Mouse (Mus musculus) megakaryocyte-erythroid progenitor cell, adult 5-6 weeks (primary cell): ENCODE data around the gene Rnf115. TPM values are rescaled to one million over a fixed set of nuclear protein-coding genes. Genes with fewer than 3 reads are reported as not detected.

Experiments used
- ATAC-seq: replicated peaks from 2 replicates; pipeline ENCODE4 v1.8.0; 2016; ENCODE audit warnings: mild to moderate bottlenecking, inconsistent platforms; ENCODE audit not compliant: severe bottlenecking, poor library complexity, low FRiP score, low TSS enrichment
- total RNA-seq, 2 experiments: library from RNA; stranded (forward) in 1 of 2; stranded (reverse) in 1 of 2; fragments of 200-1000, 215-1000 nt in 1 of 2; fragments of >200 nt in 1 of 2; fragmentation: Nextera tagmentation in 1 of 2; gene quantifications; 2 replicates each; pipeline ENCODE4 v1.2.3; 2014 to 2017

Gene Rnf115
- total RNA-seq, 2 experiments from 2014 or later: 40.0 to 51.7 TPM

- no peak for ATAC-seq
Observed at GRCm38 (mm10) chr3:96757691-96758090, 30.2 kb downstream of the Rnf115 start.

- ATAC-seq: 0 out of 2 replicates have a peak, but pooled peaks have one; percentile 71
Observed at GRCm38 (mm10) chr3:96759695-96760094, 32.2 kb downstream of the Rnf115 start.

GRCm38 (mm10) chr3:96764528-96764927, 37.1 kb downstream of the Rnf115 start:
- peak; percentile 61; the same call in 1 of the 2 replicates for ATAC-seq

- ATAC-seq: no peak
Observed at GRCm38 (mm10) chr3:96769971-96770370, 42.5 kb downstream of the Rnf115 start.

- ATAC-seq: peak; percentile 95
Observed at GRCm38 (mm10) chr3:96772949-96773348, 45.5 kb downstream of the Rnf115 start.

- no peak for ATAC-seq
Observed at GRCm38 (mm10) chr3:96777120-96777519, 49.7 kb downstream of the Rnf115 start.

- ATAC-seq: no peak
Observed at GRCm38 (mm10) chr3:96782236-96782635, 54.8 kb downstream of the Rnf115 start.

GRCm38 (mm10) chr3:96787784-96788183, 60.3 kb downstream of the Rnf115 start:
- peak; percentile 89 for ATAC-seq

- ATAC-seq: no peak
Observed at GRCm38 (mm10) chr3:96788506-96788905, 61.0 kb downstream of the Rnf115 start.

- no peak for ATAC-seq
Observed at GRCm38 (mm10) chr3:96800254-96800653, 72.8 kb downstream of the Rnf115 start.

- 0 out of 2 replicates have a peak, but pooled peaks have one; percentile 39 for ATAC-seq
Observed at GRCm38 (mm10) chr3:96802214-96802613, 74.8 kb downstream of the Rnf115 start.

GRCm38 (mm10) chr3:96808136-96808535, 80.7 kb downstream of the Rnf115 start:
- ATAC-seq: no peak

- no peak for ATAC-seq
Observed at GRCm38 (mm10) chr3:96808651-96809050, 81.2 kb downstream of the Rnf115 start.

- ATAC-seq: no peak
Observed at GRCm38 (mm10) chr3:96811232-96811631, 83.8 kb downstream of the Rnf115 start.

- peak; percentile 91 for ATAC-seq
Observed at GRCm38 (mm10) chr3:96812395-96813091, 85.1 kb downstream of the Rnf115 start.

- peak; percentile 66 for ATAC-seq
Observed at GRCm38 (mm10) chr3:96813106-96813505, 85.6 kb downstream of the Rnf115 start.

- ATAC-seq: no peak
Observed at GRCm38 (mm10) chr3:96813591-96814244, 86.3 kb downstream of the Rnf115 start.

GRCm38 (mm10) chr3:96814342-96814741, 86.9 kb downstream of the Rnf115 start:
- no peak for ATAC-seq

GRCm38 (mm10) chr3:96820116-96820915, 92.9 kb downstream of the Rnf115 start:
- no peak for ATAC-seq

- no peak for ATAC-seq
Observed at GRCm38 (mm10) chr3:96821581-96821980, 94.1 kb downstream of the Rnf115 start.
